Mouse (Mus musculus) lung, postnatal 4 days (tissue): ENCODE results near the gene Anxa5.

Source experiments
- DNase-seq, 2 experiments: peaks; one replicate each; pipeline ENCODE4 v3.0.0; 2021

Gene Anxa5

GRCm38 (mm10) chr3:36446506-36446905 is 29.2 kb downstream of the Anxa5 start:
- DNase-seq = no peak

GRCm38 (mm10) chr3:36446041-36446440 is 29.7 kb downstream of the Anxa5 start:
- DNase-seq = no peak

GRCm38 (mm10) chr3:36442426-36442825 is 33.3 kb downstream of the Anxa5 start:
- DNase-seq = peak in 1 of 2 experiments; percentile 55

GRCm38 (mm10) chr3:36440280-36440679 is 35.4 kb downstream of the Anxa5 start:
- DNase-seq = peak in 1 of 2 experiments; percentile 53

GRCm38 (mm10) chr3:36430360-36430759 is 45.3 kb downstream of the Anxa5 start:
- no peak for DNase-seq

GRCm38 (mm10) chr3:36427386-36427785 is 48.3 kb downstream of the Anxa5 start:
- DNase-seq = no peak

GRCm38 (mm10) chr3:36409456-36409855 is 66.2 kb downstream of the Anxa5 start:
- no peak for DNase-seq

- DNase-seq = no peak
These were observed 68.7 kb downstream of the Anxa5 start for GRCm38 (mm10) chr3:36406967-36407366.

- DNase-seq = no peak
These were observed 69.4 kb downstream of the Anxa5 start for GRCm38 (mm10) chr3:36406340-36406739.

- no peak for DNase-seq
These were observed 73.8 kb downstream of the Anxa5 start for GRCm38 (mm10) chr3:36401900-36402299.

GRCm38 (mm10) chr3:36400657-36401056 is 75.0 kb downstream of the Anxa5 start:
- peak; percentile 4 to 62 for DNase-seq
